Mouse (Mus musculus): ENCODE measurements at regions not wholly inside any gene's neighbourhood (a gene's known extent, or its start where the extent isn't known, plus 50 kb on each side); places are given as distances from the start of the nearest gene placed in this dataset.
A peak's percentile ranks its signal among the peaks of the same experiment; 100 is the strongest.

- H3K27me3 ChIP-seq, result no peaks in the 10 kb centered on the region
- CTCF ChIA-PET, result no interaction called here
- DNase-seq (ENCODE audit: low read depth, low spot score) (no peak), ATAC-seq (no peak)
- POLR2A ChIA-PET, result no interaction called here
- in situ Hi-C loops (cut with MboI; ENCODE audit: low pct_unique_long_range_greater_than_20kb), result no loop called here
- no peak for TF ChIP-seq CTCF (IDR thresholded peaks at IDR 0.05)
Measured at GRCm38 (mm10) chr16:29790064-29790463, 210.9 kb downstream of the Opa1 start.

GRCm38 (mm10) chr16:29799250-29799649, 220.1 kb downstream of the Opa1 start:
- ATAC-seq (no peak), DNase-seq (ENCODE audit: low read depth, low spot score) (no peak)
- ChIA-PET CTCF (interaction anchor here (1.1 kb wide), 1 partner anchor 11 kb away, joined by 4 read pairs; no protein-coding TSS in a partner anchor), POLR2A (no interaction called here)
- TF ChIP-seq CTCF (IDR thresholded peaks at IDR 0.05), result no peak
- in situ Hi-C loops (cut with MboI; ENCODE audit: low pct_unique_long_range_greater_than_20kb), result no loop called here
- no peaks in the 10 kb centered on the region for H3K27me3 ChIP-seq

- CTCF ChIA-PET, result interaction anchor here (1.1 to 1.2 kb wide), 2 partner anchors 11 to 39 kb away, joined by 3 to 4 read pairs; no protein-coding TSS in a partner anchor
Measured at GRCm38 (mm10) chr16:29799893-29800292, 220.8 kb downstream of the Opa1 start.

GRCm38 (mm10) chr16:29800457-29800856, 221.3 kb downstream of the Opa1 start:
- POLR2A ChIA-PET, result no interaction called here
- in situ Hi-C loops (cut with MboI; ENCODE audit: low pct_unique_long_range_greater_than_20kb), result no loop called here
- no peak for TF ChIP-seq CTCF (IDR thresholded peaks at IDR 0.05)
- DNase-seq (ENCODE audit: low read depth, low spot score) (no peak), ATAC-seq (no peak)
- CTCF ChIA-PET, result interaction anchor here (1.2 kb wide), 1 partner anchor 40 kb away, joined by 3 read pairs; no protein-coding TSS in a partner anchor
- H3K27me3 ChIP-seq, result no peaks in the 10 kb centered on the region

More at GRCm38 (mm10) chr16:29799893-29800292, 220.8 kb downstream of the Opa1 start:
- DNase-seq (ENCODE audit: low read depth, low spot score), result no peak
- TF ChIP-seq CTCF (IDR thresholded peaks at IDR 0.05), result no peak
- ATAC-seq, result no peak
- POLR2A ChIA-PET, result interaction anchor here (0.7 kb wide), 1 partner anchor 33 kb away, joined by 3 read pairs; no protein-coding TSS in a partner anchor
- in situ Hi-C loops (cut with MboI; ENCODE audit: low pct_unique_long_range_greater_than_20kb), result no loop called here
- H3K27me3 ChIP-seq, result no peaks in the 10 kb centered on the region

GRCm38 (mm10) chr16:29802085-29802484, 223.0 kb downstream of the Opa1 start:
- POLR2A ChIA-PET, result no interaction called here
- DNase-seq (ENCODE audit: low read depth, low spot score) (no peak), ATAC-seq (no peak)
- in situ Hi-C loops (cut with MboI; ENCODE audit: low pct_unique_long_range_greater_than_20kb), result no loop called here
- CTCF ChIA-PET, result interaction anchor here (0.9 to 1.5 kb wide), 2 partner anchors 12 to 24 kb away, joined by 3 read pairs; no protein-coding TSS in a partner anchor
- H3K27me3 ChIP-seq, result no peaks in the 10 kb centered on the region
- TF ChIP-seq CTCF (IDR thresholded peaks at IDR 0.05), result no peak

GRCm38 (mm10) chr16:29802603-29803002, 223.5 kb downstream of the Opa1 start:
- TF ChIP-seq CTCF (IDR thresholded peaks at IDR 0.05), result no peak
- ChIA-PET CTCF (interaction anchor here (0.9 to 1.5 kb wide), 2 partner anchors 12 to 23 kb away, joined by 3 read pairs; no protein-coding TSS in a partner anchor), POLR2A (no interaction called here)
- no peak for ATAC-seq
- H3K27me3 ChIP-seq, result no peaks in the 10 kb centered on the region
- no peak for DNase-seq (ENCODE audit: low read depth, low spot score)
- in situ Hi-C loops (cut with MboI; ENCODE audit: low pct_unique_long_range_greater_than_20kb), result no loop called here

- ChIA-PET CTCF (no interaction called here), POLR2A (interaction anchor here (1.4 kb wide), 1 partner anchor 19 kb away, joined by 3 read pairs; no protein-coding TSS in a partner anchor)
- in situ Hi-C loops (cut with MboI; ENCODE audit: low pct_unique_long_range_greater_than_20kb), result no loop called here
- no peaks in the 10 kb centered on the region for H3K27me3 ChIP-seq
- no peak for TF ChIP-seq CTCF (IDR thresholded peaks at IDR 0.05)
- no peak for ATAC-seq
- DNase-seq (ENCODE audit: low read depth, low spot score), result no peak
Measured at GRCm38 (mm10) chr16:29807859-29808258, 228.7 kb downstream of the Opa1 start.

GRCm38 (mm10) chr16:29808851-29809250, 229.7 kb downstream of the Opa1 start:
- no peak for TF ChIP-seq CTCF (IDR thresholded peaks at IDR 0.05)
- POLR2A ChIA-PET, result interaction anchor here (1.4 kb wide), 1 partner anchor 20 kb away, joined by 3 read pairs; no protein-coding TSS in a partner anchor
- ATAC-seq, result no peak
- no peaks in the 10 kb centered on the region for H3K27me3 ChIP-seq
- CTCF ChIA-PET, result no interaction called here
- DNase-seq (ENCODE audit: low read depth, low spot score), result no peak
- in situ Hi-C loops (cut with MboI; ENCODE audit: low pct_unique_long_range_greater_than_20kb), result no loop called here

- H3K27me3 ChIP-seq, result no peaks in the 10 kb centered on the region
- ChIA-PET POLR2A (interaction anchor here (0.9 to 1.1 kb wide), 2 partner anchors 28 to 255 kb away, joined by 3 read pairs; no protein-coding TSS in a partner anchor), CTCF (interaction anchor here (1.3 to 1.7 kb wide), 3 partner anchors 79 to 257 kb away, joined by 3 to 5 read pairs (median 4); no protein-coding TSS in a partner anchor)
- no peak for TF ChIP-seq CTCF (IDR thresholded peaks at IDR 0.05)
- ATAC-seq, result peak; percentile 66
- in situ Hi-C loops (cut with MboI; ENCODE audit: low pct_unique_long_range_greater_than_20kb), result loop anchor here (5.0 kb wide), 2 partner anchors 81 to 254 kb away; no protein-coding TSS in a partner anchor
- DNase-seq (ENCODE audit: low read depth, low spot score), result peak; percentile 47
Measured at GRCm38 (mm10) chr16:29813411-29814038, 234.4 kb downstream of the Opa1 start.

- ChIA-PET CTCF (interaction anchor here (0.7 to 3.7 kb wide), 7 partner anchors 12 to 257 kb away, joined by 3 to 14 read pairs (median 3); no protein-coding TSS in a partner anchor), POLR2A (interaction anchor here (0.8 to 1.1 kb wide), 2 partner anchors 31 to 254 kb away, joined by 3 to 5 read pairs; no protein-coding TSS in a partner anchor)
- DNase-seq (ENCODE audit: low read depth, low spot score) (peak; percentile 57), ATAC-seq (peak; percentile 85)
- in situ Hi-C loops (cut with MboI; ENCODE audit: low pct_unique_long_range_greater_than_20kb), result loop anchor here (5.0 kb wide), 2 partner anchors 82 to 253 kb away; no protein-coding TSS in a partner anchor
- no peak for TF ChIP-seq CTCF (IDR thresholded peaks at IDR 0.05)
- H3K27me3 ChIP-seq, result no peaks in the 10 kb centered on the region
Measured at GRCm38 (mm10) chr16:29814039-29814438, 234.9 kb downstream of the Opa1 start.

GRCm38 (mm10) chr16:29814655-29815054, 235.5 kb downstream of the Opa1 start:
- DNase-seq (ENCODE audit: low read depth, low spot score) (no peak), ATAC-seq (no peak)
- TF ChIP-seq CTCF (IDR thresholded peaks at IDR 0.05), result no peak
- ChIA-PET CTCF (interaction anchor here (0.7 to 3.7 kb wide), 7 partner anchors 12 to 256 kb away, joined by 3 to 14 read pairs (median 3); no protein-coding TSS in a partner anchor), POLR2A (interaction anchor here (0.8 to 1.1 kb wide), 2 partner anchors 32 to 254 kb away, joined by 3 to 5 read pairs; no protein-coding TSS in a partner anchor)
- in situ Hi-C loops (cut with MboI; ENCODE audit: low pct_unique_long_range_greater_than_20kb), result loop anchor here (5.0 kb wide), 5 partner anchors 82 to 423 kb away; no protein-coding TSS in a partner anchor
- H3K27me3 ChIP-seq, result no peaks in the 10 kb centered on the region
